Comparison of ENCODE assay signal across 9 mouse cellular contexts in genomic region chr1:37996226-37996625, GRCm38 (mm10). TPM values are rescaled to one million over a fixed set of nuclear protein-coding genes. Genes with fewer than 3 reads are reported as not detected.
DNase-seq lines count a peak whose midpoint lies in the region; ATAC-seq and TF ChIP-seq lines count a peak whose summit lies in the region.
"Had no signal": no experiment of that assay in that cellular context is flagged by ENCODE, and none has a peak within 500 bp of the region (broad histone marks: within the 10 kb centered on the region; RNA-seq: fewer than 3 reads in every experiment).

No protein-coding gene starts in this region.

- peak overlapping the region; percentile 94 for H3K4me2 ChIP-seq in heart, embryonic 16.5 days (ENCODE audit: low read depth, low read length)
- H3K4me2 ChIP-seq in hindbrain, embryonic 11.5 days (replicated peaks; ENCODE audit: low read depth, low read length), result peak overlapping the region; percentile 92
- peak overlapping the region; percentile 88 for H3K4me2 ChIP-seq in midbrain, embryonic 12.5 days (replicated peaks)

- peaks cover 29% of the 10 kb centered on the region for H3K36me3 ChIP-seq in heart, embryonic 16.5 days (ENCODE audit: control insufficient read depth, insufficient read depth)
- peaks cover 9% of the 10 kb centered on the region; the same call in 1 of the 2 replicates for H3K36me3 ChIP-seq in hindbrain, embryonic 11.5 days (ENCODE audit: control insufficient read depth, insufficient read depth, low read length)
- H3K36me3 ChIP-seq in midbrain, embryonic 12.5 days, result peaks cover 42% of the 10 kb centered on the region

- intact Hi-C loops in heart, postnatal 14 days (cut with DNase I), result loop anchor here (5.0 kb wide), 1 partner anchor 131 kb away; the partner anchor contains the start of gene Rev1

- 34% methylated on average over 3 of the region's 3 CpGs for WGBS in heart, embryonic 16.5 days
- 29% methylated on average over 3 of the region's 3 CpGs for WGBS in bone marrow, adult 2 months
- WGBS in hindbrain, embryonic 11.5 days, result 61% methylated on average over 3 of the region's 3 CpGs
- 44% methylated on average over 3 of the region's 3 CpGs for WGBS in midbrain, embryonic 12.5 days

- TF ChIP-seq CTCF in bone marrow, adult 2 months (IDR thresholded peaks at IDR 0.05; ENCODE audit: control insufficient read depth, insufficient read depth, low read length), result no peak

- peak overlapping the region; percentile 94 for H3K27ac ChIP-seq in heart, embryonic 16.5 days (ENCODE audit: low read length)
- H3K27ac ChIP-seq in bone marrow, adult 2 months (ENCODE audit: control insufficient read depth, insufficient read depth, low read depth, low read length, poor library complexity), result no peak overlapping the region
- H3K27ac ChIP-seq in hindbrain, embryonic 11.5 days (ENCODE audit: low read depth, low read length), result no peak overlapping the region
- peak overlapping the region; percentile 83; the same call in 1 of the 2 replicates for H3K27ac ChIP-seq in midbrain, embryonic 12.5 days (replicated peaks)

- ATAC-seq in heart, embryonic 16.5 days (replicated peaks; ENCODE audit: extremely low read depth, insufficient read depth, low FRiP score), result no peak
- ATAC-seq in hindbrain, embryonic 11.5 days (ENCODE audit: low FRiP score), result no peak
- ATAC-seq in midbrain, embryonic 12.5 days (ENCODE audit: low FRiP score, low read depth), result no peak

- TF ChIP-seq POLR2A in bone marrow, adult 2 months (IDR thresholded peaks at IDR 0.05; ENCODE audit: borderline replicate concordance, control insufficient read depth, low read depth, low read length), result no peak

- peak overlapping the region; percentile 86 for H3K4me3 ChIP-seq in heart, embryonic 16.5 days (ENCODE audit: low read length)
- H3K4me3 ChIP-seq in bone marrow, adult 2 months (replicated peaks; ENCODE audit: control insufficient read depth, low read depth, low read length), result peak overlapping the region; percentile 93
- H3K4me3 ChIP-seq in hindbrain, embryonic 11.5 days (ENCODE audit: low read depth, low read length), result peak overlapping the region; percentile 96
- H3K4me3 ChIP-seq in midbrain, embryonic 12.5 days, result peak overlapping the region; percentile 96

- no peaks in the 10 kb centered on the region for H3K27me3 ChIP-seq in heart, embryonic 16.5 days (ENCODE audit: control insufficient read depth, insufficient read depth, low read length)
- no peaks in the 10 kb centered on the region for H3K27me3 ChIP-seq in hindbrain, embryonic 11.5 days (ENCODE audit: control insufficient read depth, insufficient read depth, low read length)
- H3K27me3 ChIP-seq in midbrain, embryonic 12.5 days, result no peaks in the 10 kb centered on the region
- H3K27me3 ChIP-seq: Patski had no signal

- no peaks in the 10 kb centered on the region for H3K9me3 ChIP-seq in heart, embryonic 16.5 days (replicated peaks; ENCODE audit: control insufficient read depth, low read length)
- H3K9me3 ChIP-seq in hindbrain, embryonic 11.5 days (ENCODE audit: control insufficient read depth, low read length), result no peaks in the 10 kb centered on the region
- H3K9me3 ChIP-seq in midbrain, embryonic 12.5 days, result no peaks in the 10 kb centered on the region

- H3K4me1 ChIP-seq in heart, embryonic 16.5 days (ENCODE audit: control insufficient read depth, insufficient read depth, low read length), result peaks cover 15% of the 10 kb centered on the region
- no peaks in the 10 kb centered on the region; the same call in 1 of the 2 replicates for H3K4me1 ChIP-seq in bone marrow, adult 2 months (ENCODE audit: control insufficient read depth, insufficient read depth, low read length)
- H3K4me1 ChIP-seq in hindbrain, embryonic 11.5 days (replicated peaks; ENCODE audit: control insufficient read depth, insufficient read depth, low read length), result peaks cover 4% of the 10 kb centered on the region; the same call in 1 of the 2 replicates
- H3K4me1 ChIP-seq in midbrain, embryonic 12.5 days, result peaks cover 18% of the 10 kb centered on the region

- DNase-seq in heart, postnatal 14 days, result no peak
- DNase-seq in hindbrain, embryonic 11.5 days (ENCODE audit: low spot score), result no peak
- no peak for DNase-seq in ovary, postnatal 36 days (ENCODE audit: low spot score)
- DNase-seq in right cerebral cortex, postnatal 36 days (ENCODE audit: low spot score in 2 of 2), result no peak
- no peak for DNase-seq in cerebellum, postnatal 4 days (ENCODE audit: low spot score in 2 of 2)

- peak overlapping the region; percentile 94 for H3K9ac ChIP-seq in heart, embryonic 16.5 days (ENCODE audit: low read length)
- peak overlapping the region; percentile 74 for H3K9ac ChIP-seq in hindbrain, embryonic 11.5 days (ENCODE audit: low read depth, low read length)
- H3K9ac ChIP-seq in midbrain, embryonic 12.5 days (replicated peaks), result peak overlapping the region; percentile 73

RNA-seq across cellular contexts. Expression of gene Txndc9, which starts 1.5 kb away (rescaled TPM):
- polyA plus RNA-seq in heart, embryonic 16.5 days (2015; fragmentation: Nextera tagmentation; extraction: Ambion mirVana), result 110 and 113 TPM in 2 replicates
- total RNA-seq in heart, postnatal 14 days (2021), result 10 to 100 TPM; 51.4 to 52.1 TPM
- polyA plus RNA-seq in bone marrow, adult 2 months (2011; ENCODE audit: insufficient read depth, insufficient read length, low replicate concordance, missing spikeins), result 31.7 and 38.5 TPM in 2 replicates
- 188 TPM in 2 replicates for polyA plus RNA-seq in hindbrain, embryonic 11.5 days (2014; fragmentation: Nextera tagmentation; extraction: Ambion mirVana)
- 146 and 166 TPM in 2 replicates for polyA plus RNA-seq in midbrain, embryonic 12.5 days (2016; fragmentation: Nextera tagmentation; extraction: Ambion mirVana)

RNA-seq across cellular contexts. Expression of gene Eif5b, which starts 1.6 kb away (rescaled TPM):
- 15.6 and 16.5 TPM in 2 replicates for polyA plus RNA-seq in heart, embryonic 16.5 days (2015; fragmentation: Nextera tagmentation; extraction: Ambion mirVana)
- total RNA-seq in heart, postnatal 14 days (2021), result 10 to 100 TPM; 31.6 to 36.5 TPM
- polyA plus RNA-seq in bone marrow, adult 2 months (2011; ENCODE audit: insufficient read depth, insufficient read length, low replicate concordance, missing spikeins), result 22.8 and 26.8 TPM in 2 replicates
- 28.0 and 34.0 TPM in 2 replicates for polyA plus RNA-seq in hindbrain, embryonic 11.5 days (2014; fragmentation: Nextera tagmentation; extraction: Ambion mirVana)
- 28.3 and 29.1 TPM in 2 replicates for polyA plus RNA-seq in midbrain, embryonic 12.5 days (2016; fragmentation: Nextera tagmentation; extraction: Ambion mirVana)

RNA-seq across cellular contexts. Expression of gene Lyg1, which starts 38.7 kb away (rescaled TPM):
- polyA plus RNA-seq in heart, embryonic 16.5 days (2015; fragmentation: Nextera tagmentation; extraction: Ambion mirVana), result not detected in 2 replicates
- total RNA-seq in heart, postnatal 14 days (2021), result not detected
- not detected in 2 replicates for polyA plus RNA-seq in bone marrow, adult 2 months (2011; ENCODE audit: insufficient read depth, insufficient read length, low replicate concordance, missing spikeins)
- not detected in 2 replicates for polyA plus RNA-seq in hindbrain, embryonic 11.5 days (2014; fragmentation: Nextera tagmentation; extraction: Ambion mirVana)
- not detected in 2 replicates for polyA plus RNA-seq in midbrain, embryonic 12.5 days (2016; fragmentation: Nextera tagmentation; extraction: Ambion mirVana)
- polyA plus RNA-seq: Patski had no signal

Comparison
In these comparisons a context has a peak if more than half of its experiments do, and no peak if none do; other contexts are left out.
1. H3K27ac ChIP-seq: peak in heart, embryonic 16.5 days (single experiment) and midbrain, embryonic 12.5 days (single experiment); none in bone marrow, adult 2 months (single experiment) and hindbrain, embryonic 11.5 days (single experiment).
2. Peak in every context shown above with its lines, with median percentiles within 50 percentile points of each other: H3K4me2 ChIP-seq, H3K4me3 ChIP-seq and H3K9ac ChIP-seq.